Mouse (Mus musculus) spleen, adult 2 months (tissue): Measurements from ENCODE around the gene Prap1.

Experiments used
- CTCF ChIP-seq: fragments of 200-500 bp; IDR thresholded peaks from 2 replicates; pipeline ENCODE4 v1.5.1; 2011; ENCODE audit warnings: mild to moderate bottlenecking, inconsistent platforms; ENCODE audit not compliant: insufficient read depth, insufficient read length, insufficient replicate concordance; ENCODE audit errors: extremely low read depth
- POLR2A ChIP-seq: fragments of 200-500 bp; IDR thresholded peaks from 2 replicates; pipeline ENCODE4 v1.6.1; 2011; ENCODE audit warnings: low read depth, low read length, inconsistent platforms

- no peak for TF ChIP-seq CTCF
- TF ChIP-seq POLR2A = no peak
Measured at GRCm38 (mm10) chr7:140124382-140124781, 31.2 kb downstream of the Prap1 start.
